Mouse (Mus musculus) C2C12 (cell line): ENCODE measurements around the gene Rev3l. TPM values are rescaled to one million over a fixed set of nuclear protein-coding genes. Genes with fewer than 3 reads are reported as not detected.
"Not testable (repeated sequence)": the region's sequence is repeated elsewhere in the genome, so short reads cannot be mapped to it uniquely, and the experiment has no call there.

Source experiments
- H3K27me3 ChIP-seq: one replicate; pipeline ENCODE4 v1.6.1; 2011; ENCODE audit not compliant: control insufficient read depth, insufficient read depth, insufficient read length
- H3K36me3 ChIP-seq: one replicate; pipeline ENCODE4 v1.6.1; 2011; ENCODE audit not compliant: control insufficient read depth, insufficient read depth
- H3K4me3 ChIP-seq: one replicate; pipeline ENCODE4 v1.5.1; 2011; ENCODE audit warnings: mild to moderate bottlenecking, control low read depth; ENCODE audit not compliant: poor library complexity, insufficient read depth, severe bottlenecking
- H3K79me2 ChIP-seq: one replicate; pipeline ENCODE4 v1.6.1; 2011; ENCODE audit not compliant: control insufficient read depth, insufficient read depth
- H3K79me3 ChIP-seq: one replicate; pipeline ENCODE4 v1.6.1; 2011; ENCODE audit warnings: low read depth, control low read depth
- H3ac ChIP-seq: one replicate; pipeline ENCODE3; 2011; ENCODE audit warnings: low read depth; ENCODE audit not compliant: control insufficient read depth, insufficient read length
- CEBPB ChIP-seq: IDR thresholded peaks from one replicate; pipeline ENCODE4 v1.6.1; 2011; ENCODE audit warnings: low read depth, mild to moderate bottlenecking, control low read depth, moderate library complexity
- CTCF ChIP-seq: IDR thresholded peaks from one replicate; pipeline ENCODE4 v1.5.1; 2011; ENCODE audit not compliant: control insufficient read depth, insufficient read depth, insufficient read length
- FOSL1 ChIP-seq: IDR thresholded peaks from one replicate; pipeline ENCODE4 v1.8.0; 2011; ENCODE audit warnings: mild to moderate bottlenecking, low read length; ENCODE audit not compliant: poor library complexity, insufficient read depth, severe bottlenecking
- MAX ChIP-seq: IDR thresholded peaks from one replicate; pipeline ENCODE4 v1.6.1; 2011; ENCODE audit warnings: mild to moderate bottlenecking, control low read depth
- MYOD1 ChIP-seq: IDR thresholded peaks from one replicate; pipeline ENCODE4 v1.6.1; 2011; ENCODE audit warnings: low read depth; ENCODE audit not compliant: control insufficient read depth, insufficient read length
- MYOG ChIP-seq: IDR thresholded peaks from one replicate; pipeline ENCODE4 v1.6.1; 2011; ENCODE audit not compliant: control insufficient read depth, insufficient read length; ENCODE audit errors: extremely low read depth
- USF1 ChIP-seq: IDR thresholded peaks from one replicate; pipeline ENCODE4 v1.6.1; 2011; ENCODE audit warnings: low read depth, mild to moderate bottlenecking, control low read depth, moderate library complexity
- polyA plus RNA-seq: library from polyadenylated mRNA; unstranded; fragments of >200 nt; fragmentation: generic; extraction: Trizol; gene quantifications from one replicate; pipeline ENCODE4 v1.2.1, GENCODE M21; 2012; ENCODE audit warnings: missing spikeins

Rev3l gene
- polyA plus RNA-seq, 1 experiment, result 1.8 TPM

GRCm38 (mm10) chr10:39898874-39899371 lies 167.0 kb downstream of the Rev3l start, which contains the start of gene Mfsd4b4:
Gene Mfsd4b4, minus strand, starts transcription at chr10:39899238.
- H3K36me3 ChIP-seq, result no peaks in the 10 kb centered on the region
- H3K79me2 ChIP-seq, result no peaks in the 10 kb centered on the region

GRCm38 (mm10) chr10:39904191-39904590 lies 172.3 kb downstream of the Rev3l start:
- Histone ChIP-seq H3K79me2 (no peaks in the 10 kb centered on the region), H3ac (no peak overlapping the region), H3K36me3 (no peaks in the 10 kb centered on the region), H3K79me3 (no peaks in the 10 kb centered on the region), H3K27me3 (no peaks in the 10 kb centered on the region), H3K4me3 (no peak overlapping the region)
- TF ChIP-seq CTCF, result no peak

More at GRCm38 (mm10) chr10:39898874-39899371, 167.0 kb downstream of the Rev3l start, which contains the start of gene Mfsd4b4:
- H3K4me3 ChIP-seq, result peak within 1 kb of the TSS; percentile 34
- H3K79me3 ChIP-seq, result no peaks in the 10 kb centered on the region
- H3K27me3 ChIP-seq, result no peaks in the 10 kb centered on the region
- peak within 1 kb of the TSS; percentile 73 for H3ac ChIP-seq
- TF ChIP-seq MAX (peak; percentile 17), MYOG (no peak), FOSL1 (no peak)

GRCm38 (mm10) chr10:39906799-39907658 lies 175.1 kb downstream of the Rev3l start:
- H3K27me3 ChIP-seq, result no peaks in the 10 kb centered on the region
- H3K4me3 ChIP-seq, result no peak overlapping the region
- TF ChIP-seq CEBPB (no peak), USF1 (no peak), MYOD1 (no peak), FOSL1 (no peak)
- no peak overlapping the region for H3ac ChIP-seq
- no peaks in the 10 kb centered on the region for H3K36me3 ChIP-seq
- no peaks in the 10 kb centered on the region for H3K79me2 ChIP-seq
- no peaks in the 10 kb centered on the region for H3K79me3 ChIP-seq

GRCm38 (mm10) chr10:39908768-39909441 lies 177.0 kb downstream of the Rev3l start:
- Histone ChIP-seq H3K4me3 (no peak overlapping the region), H3ac (no peak overlapping the region), H3K79me3 (no peaks in the 10 kb centered on the region), H3K79me2 (no peaks in the 10 kb centered on the region), H3K36me3 (no peaks in the 10 kb centered on the region), H3K27me3 (no peaks in the 10 kb centered on the region)
- TF ChIP-seq CEBPB (no peak), CTCF (no peak), MYOD1 (no peak), MAX (no peak), USF1 (no peak), FOSL1 (no peak), MYOG (no peak)

- Histone ChIP-seq H3K36me3 (no peaks in the 10 kb centered on the region), H3K27me3 (no peaks in the 10 kb centered on the region), H3K4me3 (no peak overlapping the region), H3K79me3 (no peaks in the 10 kb centered on the region), H3ac (no peak overlapping the region), H3K79me2 (no peaks in the 10 kb centered on the region)
- TF ChIP-seq FOSL1 (no peak), MYOD1 (no peak), MAX (no peak), USF1 (no peak), CEBPB (no peak), CTCF (no peak), MYOG (no peak)
Observed at GRCm38 (mm10) chr10:39912616-39913015, 180.7 kb downstream of the Rev3l start.

- not testable (repeated sequence) for H3ac ChIP-seq, H3K79me3 ChIP-seq, H3K36me3 ChIP-seq, H3K27me3 ChIP-seq, H3K4me3 ChIP-seq, H3K79me2 ChIP-seq
Observed at GRCm38 (mm10) chr10:39924556-39924955, 192.6 kb downstream of the Rev3l start.

Other genes with a start within 250 kb of the Rev3l start
- 2.9 TPM for gene Traf3ip2, start 119.2 kb upstream of the Rev3l start, polyA plus RNA-seq
- 0.68 TPM for gene Mfsd4b4, start 167.1 kb downstream of the Rev3l start, polyA plus RNA-seq
- not detected for gene Mfsd4b2, start 194.8 kb downstream of the Rev3l start, polyA plus RNA-seq
- gene Mfsd4b3, start 228.0 kb downstream of the Rev3l start, polyA plus RNA-seq, result 0.19 TPM